Mouse (Mus musculus): Measurements from ENCODE around the gene Gm2012. TPM values are rescaled to one million over a fixed set of nuclear protein-coding genes. Genes with fewer than 3 reads are reported as not detected.
"Not testable (repeated sequence)": the region's sequence is repeated elsewhere in the genome, so short reads cannot be mapped to it uniquely, and the experiment has no call there.

The Gm2012 gene
- polyA plus RNA-seq (2012; rRNA removed): not detected in 2 replicates

- DNase-seq (ENCODE audit: extremely low spot score in 1 of 2, low spot score in 1 of 2): not testable (repeated sequence)
These were observed at the start of gene Gm2012 for GRCm38 (mm10) chrX:26231255-26231654. Gene Gm2012 (minus strand): TSS chrX:26231355.

- DNase-seq (ENCODE audit: extremely low spot score in 1 of 2, low spot score in 1 of 2): not testable (repeated sequence)
These were observed 72.0 kb downstream of the Gm2012 start for GRCm38 (mm10) chrX:26159146-26159545.

Other genes starting within 250 kb of the Gm2012 start
- not detected in 2 replicates for gene Gm5168, start 180.3 kb downstream of the Gm2012 start, polyA plus RNA-seq (2012; rRNA removed)
- not detected in 2 replicates for gene Gm2030, start 78.7 kb upstream of the Gm2012 start, polyA plus RNA-seq (2012; rRNA removed)